Mouse (Mus musculus) lung, postnatal 0 days (tissue): Measurements from ENCODE around the gene Nol12. TPM values are rescaled to one million over a fixed set of nuclear protein-coding genes. Genes with fewer than 3 reads are reported as not detected.
A peak's percentile ranks its signal among the peaks of the same experiment; 100 is the strongest.

ENCODE experiments used
- ATAC-seq: fragments of 200-750 bp; cut with Nextera tagmentation; 2 replicates; pipeline ENCODE4 v1.8.0; 2017; ENCODE audit warnings: moderate library complexity
- DNase-seq: peaks from one replicate; pipeline ENCODE4 v3.0.0-alpha.2; 2016; ENCODE audit warnings: low spot score
- H3K27ac ChIP-seq: fragments of 300-500 bp; sonication (generic); 2 replicates; pipeline ENCODE4 v1.5.1; 2014; ENCODE audit warnings: antibody characterized with exemption, mild to moderate bottlenecking, low read length, mixed read lengths
- H3K27me3 ChIP-seq: fragments of 300-500 bp; sonication (generic); replicated peaks from 2 replicates; pipeline ENCODE4 v1.6.1; 2014; ENCODE audit warnings: low read length, mixed read lengths; ENCODE audit not compliant: insufficient read depth
- H3K36me3 ChIP-seq: fragments of 300-500 bp; sonication (generic); 2 replicates; pipeline ENCODE4 v1.6.1; 2014; ENCODE audit warnings: low read length, mixed read lengths; ENCODE audit not compliant: insufficient read depth
- H3K4me1 ChIP-seq: fragments of 300-500 bp; sonication (generic); 2 replicates; pipeline ENCODE4 v1.6.1; 2014; ENCODE audit warnings: antibody characterized with exemption, low read depth, low read length, mixed read lengths; ENCODE audit not compliant: insufficient read depth
- H3K4me2 ChIP-seq: fragments of 300-500 bp; sonication (generic); replicated peaks from 2 replicates; pipeline ENCODE4 v1.6.1; 2014; ENCODE audit warnings: low read depth, mild to moderate bottlenecking, low read length, moderate library complexity, mixed read lengths
- H3K4me3 ChIP-seq: fragments of 300-500 bp; sonication (generic); 2 replicates; pipeline ENCODE4 v1.5.1; 2014; ENCODE audit warnings: low read depth, low read length
- H3K9ac ChIP-seq: fragments of 300-500 bp; sonication (generic); replicated peaks from 2 replicates; pipeline ENCODE4 v1.6.1; 2014; ENCODE audit warnings: low read depth, mild to moderate bottlenecking
- H3K9me3 ChIP-seq: fragments of 300-500 bp; sonication (generic); 2 replicates; pipeline ENCODE4 v1.6.1; 2016; ENCODE audit warnings: low read length, mixed read lengths
- CTCF ChIP-seq: IDR thresholded peaks from 2 replicates; pipeline ENCODE4 v1.5.1; 2016; ENCODE audit warnings: antibody characterized with exemption, mild to moderate bottlenecking
- EP300 ChIP-seq: IDR thresholded peaks from 2 replicates; pipeline ENCODE4 v1.6.1; 2016; ENCODE audit warnings: antibody characterized with exemption, mild to moderate bottlenecking, control low read depth
- WGBS: fragments of 180-500 bp; shearing (Covaris S2); extraction: QIAGEN DNeasy Blood & Tissue Kit; methylation state at CpG from one replicate; pipeline ENCODE4 v1.1.7; 2014; 5-methylcytosine and 5-hydroxymethylcytosine counted together
- polyA plus RNA-seq: library from polyadenylated mRNA; unstranded; fragments of >200 nt; fragmentation: Nextera tagmentation; extraction: Ambion mirVana; gene quantifications from 2 replicates; pipeline ENCODE4 v1.2.1, GENCODE M21; 2015

Gene Nol12
- polyA plus RNA-seq, 1 experiment from 2014 or later = 28.9 TPM

- peaks cover 15% of the 10 kb centered on the region; the same call in 1 of the 2 replicates for H3K36me3 ChIP-seq
- H3K4me2 ChIP-seq = no peak overlapping the region; the same call in 1 of the 2 replicates
- no peaks in the 10 kb centered on the region for H3K9me3 ChIP-seq
- 55% methylated on average over 8 of the region's 8 CpGs for WGBS
- TF ChIP-seq EP300 = no peak
- peak; percentile 21; the same call in 1 of the 2 replicates for TF ChIP-seq CTCF
- H3K9ac ChIP-seq = 0 out of 2 replicates have a peak overlapping the region, but pooled peaks have one; percentile 58
- peak overlapping the region; percentile 62; the same call in 1 of the 2 replicates for H3K27ac ChIP-seq
- no peak overlapping the region for H3K4me3 ChIP-seq
- peaks cover 23% of the 10 kb centered on the region for H3K4me1 ChIP-seq
- DNase-seq (no peak), ATAC-seq (no peak)
- H3K27me3 ChIP-seq = no peaks in the 10 kb centered on the region
These were observed 33.3 kb upstream of the Nol12 start for GRCm38 (mm10) chr15:78901422-78901789.

GRCm38 (mm10) chr15:78903243-78903642 lies 31.5 kb upstream of the Nol12 start:
- Histone ChIP-seq H3K27ac (no peak overlapping the region), H3K9ac (no peak overlapping the region), H3K36me3 (peaks cover 24% of the 10 kb centered on the region; the same call in 1 of the 2 replicates), H3K27me3 (no peaks in the 10 kb centered on the region), H3K4me3 (no peak overlapping the region), H3K9me3 (no peaks in the 10 kb centered on the region), H3K4me2 (no peak overlapping the region), H3K4me1 (peaks cover 23% of the 10 kb centered on the region)
- peak; percentile 95 for TF ChIP-seq CTCF
- TF ChIP-seq EP300 = no peak
- ATAC-seq = peak; percentile 23
- 3% methylated on average over 2 of the region's 2 CpGs for WGBS
- DNase-seq = peak; percentile 89

- H3K4me3 ChIP-seq = no peak overlapping the region
- no peak overlapping the region for H3K9ac ChIP-seq
- H3K36me3 ChIP-seq = peaks cover 44% of the 10 kb centered on the region
- no peak for DNase-seq
- ATAC-seq = no peak
- H3K9me3 ChIP-seq = no peaks in the 10 kb centered on the region
- 69% methylated on average over 7 of the region's 7 CpGs for WGBS
- TF ChIP-seq EP300 (no peak), CTCF (no peak)
- H3K4me1 ChIP-seq = no peaks in the 10 kb centered on the region
- no peaks in the 10 kb centered on the region for H3K27me3 ChIP-seq
- no peak overlapping the region for H3K4me2 ChIP-seq
- no peak overlapping the region for H3K27ac ChIP-seq
These were observed 26.3 kb upstream of the Nol12 start for GRCm38 (mm10) chr15:78908399-78908798.

- H3K9me3 ChIP-seq = no peaks in the 10 kb centered on the region
- DNase-seq (no peak), ATAC-seq (no peak)
- peaks cover 2% of the 10 kb centered on the region; the same call in 1 of the 2 replicates for H3K4me1 ChIP-seq
- H3K27me3 ChIP-seq = no peaks in the 10 kb centered on the region
- no peak overlapping the region for H3K4me2 ChIP-seq
- no peak overlapping the region for H3K27ac ChIP-seq
- H3K9ac ChIP-seq = no peak overlapping the region
- WGBS = 86% methylated on average over 8 of the region's 8 CpGs
- TF ChIP-seq CTCF (no peak), EP300 (no peak)
- H3K36me3 ChIP-seq = peaks cover 44% of the 10 kb centered on the region
- no peak overlapping the region for H3K4me3 ChIP-seq
These were observed 25.8 kb upstream of the Nol12 start for GRCm38 (mm10) chr15:78908982-78909381.

GRCm38 (mm10) chr15:78912040-78912439 lies 22.7 kb upstream of the Nol12 start:
- peaks cover 10% of the 10 kb centered on the region; the same call in 1 of the 2 replicates for H3K4me1 ChIP-seq
- TF ChIP-seq CTCF (peak; percentile 69), EP300 (no peak)
- no peaks in the 10 kb centered on the region for H3K9me3 ChIP-seq
- H3K4me2 ChIP-seq = no peak overlapping the region
- H3K27me3 ChIP-seq = 0 out of 2 replicates have a peak, but pooled peaks cover 4% of the 10 kb centered on the region
- H3K36me3 ChIP-seq = peaks cover 26% of the 10 kb centered on the region
- H3K9ac ChIP-seq = no peak overlapping the region
- DNase-seq = peak; percentile 54
- no peak overlapping the region for H3K27ac ChIP-seq
- WGBS = 29% methylated on average over 9 of the region's 9 CpGs
- H3K4me3 ChIP-seq = no peak overlapping the region
- no peak for ATAC-seq

- under 1% methylated on average over 41 of the region's 51 CpGs for WGBS
- H3K9me3 ChIP-seq = no peaks in the 10 kb centered on the region
- peaks cover 15% of the 10 kb centered on the region; the same call in 1 of the 2 replicates for H3K36me3 ChIP-seq
- H3K4me1 ChIP-seq = peaks cover 10% of the 10 kb centered on the region; the same call in 1 of the 2 replicates
- H3K9ac ChIP-seq = 0 out of 2 replicates have a peak within 1 kb of the TSS, but pooled peaks have one; percentile 16
- 0 out of 2 replicates have a peak, but pooled peaks cover 4% of the 10 kb centered on the region for H3K27me3 ChIP-seq
- TF ChIP-seq CTCF = 0 out of 2 replicates have a peak, but pooled peaks have one; percentile 4
- no peak for TF ChIP-seq EP300
- DNase-seq (peak; percentile 99), ATAC-seq (peak; percentile 94)
- peak within 1 kb of the TSS; percentile 88 for H3K4me2 ChIP-seq
- 0 out of 2 replicates have a peak within 1 kb of the TSS, but pooled peaks have one; percentile 38 for H3K27ac ChIP-seq
- peak within 1 kb of the TSS; percentile 41 for H3K4me3 ChIP-seq
These were observed 21.1 kb upstream of the Nol12 start, which contains the start of gene Pdxp for GRCm38 (mm10) chr15:78913632-78914090. Gene Pdxp, plus strand, starts transcription at chr15:78913919.
